Mouse (Mus musculus) testis, adult 2 months (tissue): ENCODE measurements around the gene Rad54l. TPM values are rescaled to one million over a fixed set of nuclear protein-coding genes. Genes with fewer than 3 reads are reported as not detected.

ENCODE experiments used
- H3K27ac ChIP-seq: fragments of 200-500 bp; 2 replicates; pipeline ENCODE4 v1.5.1; 2012; ENCODE audit warnings: low read depth, low read length; ENCODE audit not compliant: control insufficient read depth, insufficient read depth
- H3K27me3 ChIP-seq: fragments of 200-500 bp; 2 replicates; pipeline ENCODE4 v1.6.1; 2012; ENCODE audit warnings: mild to moderate bottlenecking, low read length, moderate library complexity; ENCODE audit not compliant: control insufficient read depth, insufficient read depth
- H3K36me3 ChIP-seq: fragments of 200-500 bp; 2 replicates; pipeline ENCODE4 v1.6.1; 2012; ENCODE audit warnings: mild to moderate bottlenecking, low read length; ENCODE audit not compliant: control insufficient read depth, insufficient read depth
- H3K4me1 ChIP-seq: fragments of 200-500 bp; 2 replicates; pipeline ENCODE4 v1.6.1; 2012; ENCODE audit warnings: low read length; ENCODE audit not compliant: control insufficient read depth, insufficient read depth
- H3K4me3 ChIP-seq: fragments of 200-500 bp; 2 replicates; pipeline ENCODE4 v1.5.1; 2012; ENCODE audit warnings: low read depth, mild to moderate bottlenecking, low read length, moderate library complexity, mixed read lengths; ENCODE audit not compliant: control insufficient read depth
- CTCF ChIP-seq: fragments of 200-500 bp; IDR thresholded peaks from 2 replicates; pipeline ENCODE4 v1.5.1; 2012; ENCODE audit warnings: low read depth, mild to moderate bottlenecking, inconsistent platforms, low read length, moderate library complexity; ENCODE audit not compliant: control insufficient read depth, insufficient read depth, insufficient replicate concordance
- POLR2A ChIP-seq: fragments of 200-500 bp; IDR thresholded peaks from 2 replicates; pipeline ENCODE4 v1.6.1; 2012; ENCODE audit warnings: low read depth, mild to moderate bottlenecking, inconsistent platforms, low read length, moderate library complexity; ENCODE audit not compliant: control insufficient read depth
- polyA plus RNA-seq: library from polyadenylated mRNA; depleted of rRNA; stranded (reverse); fragments of >200 nt; gene quantifications from 2 replicates; pipeline ENCODE4 v1.2.3, GENCODE M21; 2012

Rad54l gene
- polyA plus RNA-seq, 1 experiment = 6.0 TPM

DNA sequence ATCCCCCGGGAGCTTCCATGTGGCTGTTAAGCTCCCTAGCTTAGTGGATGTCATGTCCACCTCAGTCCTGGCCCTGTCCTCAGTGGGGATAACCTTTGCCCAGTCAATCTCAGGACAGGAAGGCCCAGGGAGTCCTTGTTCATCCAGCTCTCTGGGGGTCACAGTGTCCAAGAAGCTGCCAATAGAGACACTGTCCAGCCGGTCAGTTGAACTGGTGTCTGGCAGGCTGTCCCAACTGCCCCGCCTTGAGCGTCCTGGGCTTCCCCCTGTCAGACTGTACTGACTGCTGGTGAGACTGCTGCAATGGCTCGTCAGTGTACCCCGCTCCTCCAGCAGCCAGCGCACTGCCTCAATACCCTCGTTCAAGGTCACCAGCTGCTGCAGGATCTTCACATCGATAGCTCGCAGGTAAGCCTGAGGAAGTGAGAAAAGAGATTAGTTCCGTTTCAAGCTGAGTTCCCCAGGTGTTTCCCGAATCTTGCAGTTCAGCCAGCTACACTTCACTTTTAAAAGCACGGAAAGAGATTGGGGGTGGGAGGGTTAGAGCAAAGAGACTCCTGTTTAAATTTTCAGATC is 14.0 kb upstream of the Rad54l start:
- H3K27ac ChIP-seq = no peak overlapping the region
- H3K4me1 ChIP-seq = no peaks in the 10 kb centered on the region
- no peaks in the 10 kb centered on the region for H3K27me3 ChIP-seq
- H3K4me3 ChIP-seq = no peak overlapping the region
- H3K36me3 ChIP-seq = no peaks in the 10 kb centered on the region
- TF ChIP-seq CTCF (no peak), POLR2A (no peak)

DNA sequence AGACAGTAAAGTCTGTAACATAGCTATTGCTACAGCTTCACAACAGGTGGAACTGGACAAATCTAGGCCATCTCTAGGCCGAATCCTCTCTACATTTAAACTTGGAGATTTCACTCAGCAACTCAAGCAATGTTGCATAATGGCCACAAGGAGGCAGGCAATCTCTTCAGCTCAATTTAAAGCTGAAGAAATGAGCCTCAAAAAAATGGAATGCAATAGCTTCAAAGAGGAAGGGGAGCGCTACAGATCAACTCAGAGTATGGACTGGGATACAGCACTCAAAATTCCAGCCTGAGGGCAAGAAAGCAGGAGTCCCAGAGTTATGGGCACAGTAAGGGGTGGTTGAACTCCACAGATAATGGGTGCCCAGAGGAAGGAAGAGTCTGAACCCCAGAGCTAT is 11.5 kb upstream of the Rad54l start:
- Histone ChIP-seq H3K27ac (no peak overlapping the region), H3K4me1 (no peaks in the 10 kb centered on the region), H3K36me3 (no peaks in the 10 kb centered on the region), H3K27me3 (no peaks in the 10 kb centered on the region), H3K4me3 (no peak overlapping the region)
- no peak for TF ChIP-seq CTCF
- no peak for TF ChIP-seq POLR2A

- Histone ChIP-seq H3K27me3 (no peaks in the 10 kb centered on the region), H3K4me1 (no peaks in the 10 kb centered on the region), H3K4me3 (no peak overlapping the region), H3K27ac (no peak overlapping the region), H3K36me3 (no peaks in the 10 kb centered on the region)
- TF ChIP-seq CTCF (no peak), POLR2A (no peak)
Measured at GRCm38 (mm10) chr4:116133126-116133525, 9.6 kb upstream of the Rad54l start.

- Histone ChIP-seq H3K36me3 (no peaks in the 10 kb centered on the region; the same call in 1 of the 2 replicates), H3K4me1 (peaks cover 3% of the 10 kb centered on the region), H3K27me3 (no peaks in the 10 kb centered on the region), H3K4me3 (no peak overlapping the region), H3K27ac (no peak overlapping the region)
- TF ChIP-seq POLR2A (no peak), CTCF (no peak)
Measured at GRCm38 (mm10) chr4:116127956-116128355, 4.5 kb upstream of the Rad54l start.

- H3K4me3 ChIP-seq = no peak overlapping the region
- no peaks in the 10 kb centered on the region for H3K27me3 ChIP-seq
- TF ChIP-seq POLR2A = no peak
- no peak for TF ChIP-seq CTCF
- H3K4me1 ChIP-seq = peaks cover 6% of the 10 kb centered on the region
- H3K36me3 ChIP-seq = no peaks in the 10 kb centered on the region; the same call in 1 of the 2 replicates
- no peak overlapping the region for H3K27ac ChIP-seq
Measured at GRCm38 (mm10) chr4:116125803-116126386, 2.4 kb upstream of the Rad54l start.

- no peaks in the 10 kb centered on the region for H3K27me3 ChIP-seq
- peaks cover 6% of the 10 kb centered on the region for H3K4me1 ChIP-seq
- TF ChIP-seq CTCF (no peak), POLR2A (no peak)
- peak overlapping the region; percentile 82; the same call in 1 of the 2 replicates for H3K27ac ChIP-seq
- H3K4me3 ChIP-seq = peak overlapping the region; percentile 98
- no peaks in the 10 kb centered on the region; the same call in 1 of the 2 replicates for H3K36me3 ChIP-seq
Measured at GRCm38 (mm10) chr4:116122762-116123161, 728 bp downstream of the Rad54l start.

- no peaks in the 10 kb centered on the region for H3K4me1 ChIP-seq
Measured at GRCm38 (mm10) chr4:116111486-116111885, 12.0 kb downstream of the Rad54l start.

More at GRCm38 (mm10) chr4:116111486-116111885, 12.0 kb downstream of the Rad54l start:
- Histone ChIP-seq H3K36me3 (no peaks in the 10 kb centered on the region), H3K4me3 (no peak overlapping the region), H3K27ac (no peak overlapping the region), H3K27me3 (no peaks in the 10 kb centered on the region)
- TF ChIP-seq CTCF (no peak), POLR2A (no peak)
